Mouse (Mus musculus) CH12.LX (cell line): ENCODE results near the gene Ist1. TPM values are rescaled to one million over a fixed set of nuclear protein-coding genes. Genes with fewer than 3 reads are reported as not detected.

Source experiments
- DNase-seq: peaks from one replicate; pipeline ENCODE4 v3.0.0-alpha.2; 2013; ENCODE audit errors: extremely low read depth
- H3K27ac ChIP-seq: 2 replicates; pipeline ENCODE4 v1.5.1; 2012; ENCODE audit warnings: low read depth, mild to moderate bottlenecking, control low read depth, moderate library complexity; ENCODE audit not compliant: insufficient read depth
- H3K27me3 ChIP-seq: replicated peaks from 2 replicates; pipeline ENCODE3; 2012; ENCODE audit warnings: inconsistent platforms
- H3K36me3 ChIP-seq, 2 experiments: replicated peaks in 1 of 2; 2 replicates each; pipeline versions ENCODE3 to v1.6.1; 2012; ENCODE audit warnings: inconsistent platforms in 1 of 2, low read length in 1 of 2, mild to moderate bottlenecking in 1 of 2, mixed read lengths in 1 of 2, moderate library complexity in 1 of 2; ENCODE audit not compliant: control insufficient read depth in 1 of 2, insufficient read depth in 1 of 2
- H3K4me1 ChIP-seq, 2 experiments: 2 replicates each; pipeline ENCODE4 v1.6.1; 2012; ENCODE audit warnings: inconsistent platforms in 1 of 2, moderate library complexity in 1 of 2; ENCODE audit not compliant: insufficient read depth in 2 of 2, control insufficient read depth in 1 of 2
- H3K4me2 ChIP-seq: 2 replicates; pipeline ENCODE4 v1.6.1; 2012; ENCODE audit warnings: low read depth, mild to moderate bottlenecking, control low read depth; ENCODE audit not compliant: poor library complexity, insufficient read depth, severe bottlenecking
- H3K4me3 ChIP-seq, 3 experiments: fragments of 150-350 bp in 1 of 3; sonication (generic) in 1 of 3; replicated peaks in 1 of 3; 2 replicates each; pipeline versions ENCODE3 to v1.5.1; 2011 to 2012; ENCODE audit warnings: low read depth in 2 of 3, low read length in 2 of 3, mild to moderate bottlenecking in 2 of 3, moderate library complexity in 2 of 3, control low read depth in 1 of 3, improper control_type of control experiment in 1 of 3, inconsistent platforms in 1 of 3, mixed read lengths in 1 of 3; ENCODE audit not compliant: poor library complexity in 1 of 3
- H3K79me2 ChIP-seq: replicated peaks from 2 replicates; pipeline ENCODE4 v1.6.1; 2012; ENCODE audit warnings: mild to moderate bottlenecking, moderate library complexity; ENCODE audit not compliant: control insufficient read depth, poor library complexity, insufficient read depth, severe bottlenecking; ENCODE audit errors: extremely low read depth
- H3K9ac ChIP-seq: 2 replicates; pipeline ENCODE4 v1.6.1; 2012; ENCODE audit warnings: low read depth, mild to moderate bottlenecking, control low read depth, moderate library complexity; ENCODE audit not compliant: insufficient read depth
- H3K9me3 ChIP-seq: replicated peaks from 2 replicates; pipeline ENCODE3; 2012; ENCODE audit warnings: low read length, inconsistent platforms, mixed read lengths
- BHLHE40 ChIP-seq: IDR thresholded peaks from 2 replicates; pipeline ENCODE4 v1.6.1; 2011; ENCODE audit warnings: mild to moderate bottlenecking, low read depth, low read length, improper control_type of control experiment
- CHD1 ChIP-seq: IDR thresholded peaks from 2 replicates; pipeline ENCODE4 v1.6.1; 2012; ENCODE audit warnings: low read depth, low read length, improper control_type of control experiment, inconsistent platforms
- CHD2 ChIP-seq: IDR thresholded peaks from 2 replicates; pipeline ENCODE4 v1.6.1; 2011; ENCODE audit warnings: low read length, improper control_type of control experiment
- ELF1 ChIP-seq: IDR thresholded peaks from 2 replicates; pipeline ENCODE4 v1.6.1; 2014; ENCODE audit warnings: low read depth, mild to moderate bottlenecking, inconsistent platforms, low read length, improper control_type of control experiment
- ETS1 ChIP-seq: conservative IDR thresholded peaks from 2 replicates; pipeline ENCODE4 v1.6.1; 2012; ENCODE audit warnings: low read depth, mild to moderate bottlenecking, inconsistent platforms, low read length, improper control_type of control experiment, moderate library complexity
- GABPA ChIP-seq: IDR thresholded peaks from 2 replicates; pipeline ENCODE4 v1.6.1; 2012; ENCODE audit warnings: low read depth, low read length, improper control_type of control experiment, inconsistent platforms; ENCODE audit not compliant: insufficient replicate concordance
- IRF4 ChIP-seq: IDR thresholded peaks from 2 replicates; pipeline ENCODE4 v1.6.1; 2014; ENCODE audit warnings: low read depth, mild to moderate bottlenecking, inconsistent platforms, low read length, improper control_type of control experiment
- JUND ChIP-seq: conservative IDR thresholded peaks from 2 replicates; pipeline ENCODE4 v1.6.1; 2011; ENCODE audit warnings: low read depth, low read length, improper control_type of control experiment
- MAX ChIP-seq: IDR thresholded peaks from 2 replicates; pipeline ENCODE4 v1.6.1; 2011; ENCODE audit warnings: low read length, improper control_type of control experiment
- MAZ ChIP-seq: IDR thresholded peaks from 2 replicates; pipeline ENCODE4 v1.6.1; 2012; ENCODE audit warnings: low read depth, mild to moderate bottlenecking, inconsistent platforms, low read length, improper control_type of control experiment, moderate library complexity
- MXI1 ChIP-seq: IDR thresholded peaks from 2 replicates; pipeline ENCODE4 v1.6.1; 2011; ENCODE audit warnings: mild to moderate bottlenecking, low read depth, low read length, improper control_type of control experiment
- NELFE ChIP-seq: IDR thresholded peaks from 2 replicates; pipeline ENCODE4 v1.6.1; 2011; ENCODE audit warnings: low read depth, low read length, improper control_type of control experiment
- PAX5 ChIP-seq: IDR thresholded peaks from 2 replicates; pipeline ENCODE4 v1.6.1; 2012; ENCODE audit warnings: low read length, inconsistent platforms, mixed read lengths
- POLR2A ChIP-seq: IDR thresholded peaks from 2 replicates; pipeline ENCODE4 v1.6.1; 2011; ENCODE audit warnings: low read depth, mild to moderate bottlenecking, improper control_type of control experiment, low read length
- RCOR1 ChIP-seq: conservative IDR thresholded peaks from 2 replicates; pipeline ENCODE4 v1.6.1; 2012; ENCODE audit warnings: low read depth, mild to moderate bottlenecking, inconsistent platforms, low read length, improper control_type of control experiment
- SMC3 ChIP-seq: IDR thresholded peaks from 2 replicates; pipeline ENCODE4 v1.6.1; 2011; ENCODE audit warnings: low read depth, low read length, improper control_type of control experiment
- UBTF ChIP-seq: IDR thresholded peaks from 2 replicates; pipeline ENCODE4 v1.6.1; 2012; ENCODE audit warnings: low read depth, mild to moderate bottlenecking, inconsistent platforms, low read length, improper control_type of control experiment, moderate library complexity
- USF1 ChIP-seq: IDR thresholded peaks from 2 replicates; pipeline ENCODE4 v1.6.1; 2014; ENCODE audit warnings: low read depth, mild to moderate bottlenecking, inconsistent platforms, low read length, improper control_type of control experiment
- ZC3H11A ChIP-seq: IDR thresholded peaks from 2 replicates; pipeline ENCODE4 v1.6.1; 2012; ENCODE audit warnings: low read depth, mild to moderate bottlenecking, inconsistent platforms, low read length, improper control_type of control experiment
- ZKSCAN1 ChIP-seq: IDR thresholded peaks from 2 replicates; pipeline ENCODE4 v1.6.1; 2012; ENCODE audit warnings: low read depth, inconsistent platforms, low read length, improper control_type of control experiment, borderline replicate concordance
- ZNF384 ChIP-seq: IDR thresholded peaks from 2 replicates; pipeline ENCODE4 v1.6.1; 2012; ENCODE audit warnings: low read depth, low read length, improper control_type of control experiment, inconsistent platforms
- dilution Hi-C: fragments of 300-500 bp; cut with MboI; formaldehyde crosslinking; loops from 2 replicates; pipeline ENCODE4 v1.14.3; 2020; ENCODE audit warnings: low sequenced_read_pairs; ENCODE audit not compliant: extremely low pct_unique_long_range_greater_than_20kb, extremely low pct_ligation_motif_present
- in situ Hi-C: fragments of 300-500 bp; cut with MboI; formaldehyde crosslinking; loops from 3 replicates; pipeline ENCODE4 v1.14.3; 2019; ENCODE audit warnings: low sequenced_read_pairs, low pct_ligation_motif_present, low pct_unique_long_range_greater_than_20kb, mixed read lengths
- polyA plus RNA-seq: library from polyadenylated mRNA; unstranded; fragments of >175 nt; gene quantifications from 2 replicates; pipeline ENCODE4 v1.2.1, GENCODE M21; 2012; ENCODE audit warnings: low read depth; ENCODE audit not compliant: insufficient read length
- total RNA-seq, 2 experiments: library from RNA; depleted of rRNA; stranded (reverse); fragments of 300-350 nt in 1 of 2; fragments of >200 nt in 1 of 2; gene quantifications; 2 replicates each; pipeline ENCODE4 v1.2.3; 2012 to 2014

Ist1 gene
- total and polyA plus RNA-seq, 3 experiments, result 38.2 to 57.2 (median 53.1) TPM

GRCm38 (mm10) chr8:109635146-109635545, 57.9 kb downstream of the Ist1 start:
- Histone ChIP-seq H3K79me2 (no peaks in the 10 kb centered on the region), H3K27me3 (no peaks in the 10 kb centered on the region), H3K9me3 (no peaks in the 10 kb centered on the region), H3K4me3 (no peak overlapping the region), H3K9ac (no peak overlapping the region), H3K4me1 (peaks cover 0 to 11% of the 10 kb centered on the region in 2 experiments; a peak in 3 of 4 replicates), H3K27ac (no peak overlapping the region), H3K4me2 (no peak overlapping the region), H3K36me3 (peaks cover 32 to 85% of the 10 kb centered on the region in 2 experiments)
- no peak for TF ChIP-seq CHD1
- no peak for TF ChIP-seq MAZ
- no peak for TF ChIP-seq SMC3
- TF ChIP-seq BHLHE40, result no peak
- TF ChIP-seq MAX, result no peak
- TF ChIP-seq RCOR1, result no peak
- TF ChIP-seq CHD2, result no peak
- TF ChIP-seq UBTF, result no peak
- no peak for TF ChIP-seq IRF4
- no peak for TF ChIP-seq ELF1
- dilution Hi-C loops (no loop called here), in situ Hi-C loops (no loop called here)
- DNase-seq, result no peak

- DNase-seq, result no peak
- no peaks in the 10 kb centered on the region for H3K27me3 ChIP-seq
- H3K27ac ChIP-seq, result no peak overlapping the region
- no peak overlapping the region for H3K4me2 ChIP-seq
- in situ Hi-C loops, result no loop called here
- no peak overlapping the region for H3K9ac ChIP-seq
- no peaks in the 10 kb centered on the region for H3K9me3 ChIP-seq
- dilution Hi-C loops, result no loop called here
- no peak overlapping the region for H3K4me3 ChIP-seq
- H3K79me2 ChIP-seq, result no peaks in the 10 kb centered on the region
- H3K4me1 ChIP-seq, result peaks cover 0 to 3% of the 10 kb centered on the region in 2 experiments; a peak in 1 of 4 replicates
- TF ChIP-seq ZNF384 (no peak), JUND (no peak)
- peaks cover 32 to 87% of the 10 kb centered on the region in 2 experiments for H3K36me3 ChIP-seq
These were observed 60.6 kb downstream of the Ist1 start for GRCm38 (mm10) chr8:109632498-109632897.

- dilution Hi-C loops, result no loop called here
- Histone ChIP-seq H3K9ac (no peak overlapping the region), H3K27ac (no peak overlapping the region), H3K36me3 (peaks cover 48 to 94% of the 10 kb centered on the region in 2 experiments), H3K27me3 (no peaks in the 10 kb centered on the region), H3K4me3 (no peak overlapping the region), H3K79me2 (no peaks in the 10 kb centered on the region), H3K4me2 (no peak overlapping the region), H3K9me3 (peaks cover 4% of the 10 kb centered on the region), H3K4me1 (peaks cover 0 to 3% of the 10 kb centered on the region in 2 experiments; a peak in 1 of 4 replicates)
- in situ Hi-C loops, result no loop called here
- no peak for DNase-seq
- TF ChIP-seq ZC3H11A, result no peak
- no peak for TF ChIP-seq GABPA
- TF ChIP-seq UBTF, result no peak
- no peak for TF ChIP-seq ELF1
- no peak for TF ChIP-seq MXI1
- no peak for TF ChIP-seq USF1
- TF ChIP-seq POLR2A, result no peak
- no peak for TF ChIP-seq ZKSCAN1
- no peak for TF ChIP-seq PAX5
- TF ChIP-seq CHD1, result no peak
- TF ChIP-seq NELFE, result no peak
- TF ChIP-seq ETS1, result no peak
- no peak for TF ChIP-seq SMC3
These were observed 64.4 kb downstream of the Ist1 start for GRCm38 (mm10) chr8:109628638-109629037.
